Mouse (Mus musculus): Measurements from ENCODE around the gene Hnrnpa3.
"Not testable (repeated sequence)": the region's sequence is repeated elsewhere in the genome, so short reads cannot be mapped to it uniquely, and the experiment has no call there.

Gene Hnrnpa3

DNA sequence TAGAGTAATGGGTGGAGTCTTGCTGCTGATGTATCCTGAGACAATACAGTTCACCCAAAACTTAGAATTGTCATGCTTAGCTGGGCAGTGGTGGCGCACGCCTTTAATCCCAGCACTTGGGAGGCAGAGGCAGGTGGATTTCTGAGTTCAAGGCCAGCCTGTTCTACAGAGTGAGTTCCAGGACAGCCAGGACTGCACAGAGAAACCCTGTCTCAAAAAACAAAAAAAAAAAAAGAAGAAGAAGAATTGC, 22.1 kb upstream of the Hnrnpa3 start:
- DNase-seq (ENCODE audit: low spot score): not testable (repeated sequence)

DNA sequence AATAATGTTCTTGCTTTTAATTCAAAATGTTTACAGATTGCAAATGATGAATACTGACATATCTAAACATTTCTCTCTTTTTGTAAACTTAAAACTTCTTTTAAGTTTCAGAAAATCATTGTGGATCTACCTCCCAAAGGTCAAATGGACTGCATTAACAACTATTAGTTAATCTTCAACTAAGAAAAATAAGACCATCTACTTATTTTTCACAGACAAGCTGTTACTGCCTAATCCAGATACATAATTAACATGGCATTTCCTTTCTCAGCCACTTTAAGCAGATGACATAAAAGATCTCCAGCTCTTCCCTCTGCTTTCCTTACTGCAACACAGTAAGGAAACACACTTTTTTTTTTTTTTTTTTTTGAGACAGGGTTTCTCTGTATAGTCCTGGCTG, 21.7 kb upstream of the Hnrnpa3 start:
- DNase-seq (ENCODE audit: low spot score): no peak

DNA sequence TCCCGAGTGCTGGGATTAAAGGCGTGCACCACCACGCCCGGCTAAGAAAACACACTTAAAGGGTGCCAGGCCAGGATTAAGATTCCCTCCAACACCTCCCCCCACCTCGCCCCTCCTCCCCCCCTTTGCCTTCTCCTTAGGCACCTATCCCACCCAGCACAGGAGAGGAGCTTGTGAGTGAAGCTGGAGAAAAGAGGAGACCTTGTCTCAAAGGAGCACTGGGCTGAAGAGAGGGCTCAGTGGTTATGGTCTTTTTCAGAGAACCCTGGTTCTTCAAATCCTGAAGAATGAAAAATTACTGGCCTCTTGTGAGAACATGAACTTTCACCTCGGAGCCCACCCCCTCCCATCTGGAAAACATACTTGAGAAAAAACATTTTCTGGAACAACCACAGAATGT, 21.2 kb upstream of the Hnrnpa3 start:
- DNase-seq (ENCODE audit: low spot score): not testable (repeated sequence)

DNA sequence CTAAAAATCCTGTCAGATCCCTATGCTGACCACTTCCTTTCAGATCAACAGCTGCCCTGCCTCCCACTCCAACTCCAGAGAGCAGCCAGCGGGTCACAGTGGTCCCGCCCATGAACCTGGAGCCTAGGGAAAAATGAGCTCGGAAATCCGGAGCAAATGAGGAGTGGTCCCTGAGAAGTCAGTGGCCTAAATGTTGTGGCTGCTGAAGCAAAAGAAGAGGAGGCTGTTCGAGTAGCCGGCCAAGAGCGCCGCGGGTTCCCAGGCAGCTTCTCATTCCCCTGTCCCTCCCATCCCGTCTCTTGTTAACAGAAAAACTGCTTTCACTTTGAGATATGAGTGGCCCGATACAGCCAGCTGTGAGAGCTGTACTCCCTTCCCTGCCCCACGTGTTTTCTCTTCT, 19.5 kb upstream of the Hnrnpa3 start:
- not testable (repeated sequence) for DNase-seq (ENCODE audit: low spot score)

DNA sequence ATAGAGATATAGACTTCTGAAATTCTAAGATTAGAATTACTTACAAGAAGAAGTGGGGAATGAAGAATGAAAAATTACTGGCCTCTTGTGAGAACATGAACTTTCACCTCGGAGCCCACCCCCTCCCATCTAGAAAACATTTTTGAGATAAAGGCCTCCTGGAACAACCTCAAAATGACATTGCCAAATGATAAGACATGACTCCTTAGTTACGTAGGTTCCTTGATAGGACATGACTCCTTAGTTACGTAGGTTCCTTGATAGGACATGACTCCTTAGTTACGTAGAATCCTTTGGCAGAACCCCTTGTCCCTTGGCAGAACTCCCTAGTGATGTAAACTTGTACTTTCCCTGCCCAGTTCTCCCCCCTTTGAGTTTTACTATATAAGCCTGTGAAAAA, 16.7 kb upstream of the Hnrnpa3 start:
- DNase-seq (ENCODE audit: low spot score): not testable (repeated sequence)

DNA sequence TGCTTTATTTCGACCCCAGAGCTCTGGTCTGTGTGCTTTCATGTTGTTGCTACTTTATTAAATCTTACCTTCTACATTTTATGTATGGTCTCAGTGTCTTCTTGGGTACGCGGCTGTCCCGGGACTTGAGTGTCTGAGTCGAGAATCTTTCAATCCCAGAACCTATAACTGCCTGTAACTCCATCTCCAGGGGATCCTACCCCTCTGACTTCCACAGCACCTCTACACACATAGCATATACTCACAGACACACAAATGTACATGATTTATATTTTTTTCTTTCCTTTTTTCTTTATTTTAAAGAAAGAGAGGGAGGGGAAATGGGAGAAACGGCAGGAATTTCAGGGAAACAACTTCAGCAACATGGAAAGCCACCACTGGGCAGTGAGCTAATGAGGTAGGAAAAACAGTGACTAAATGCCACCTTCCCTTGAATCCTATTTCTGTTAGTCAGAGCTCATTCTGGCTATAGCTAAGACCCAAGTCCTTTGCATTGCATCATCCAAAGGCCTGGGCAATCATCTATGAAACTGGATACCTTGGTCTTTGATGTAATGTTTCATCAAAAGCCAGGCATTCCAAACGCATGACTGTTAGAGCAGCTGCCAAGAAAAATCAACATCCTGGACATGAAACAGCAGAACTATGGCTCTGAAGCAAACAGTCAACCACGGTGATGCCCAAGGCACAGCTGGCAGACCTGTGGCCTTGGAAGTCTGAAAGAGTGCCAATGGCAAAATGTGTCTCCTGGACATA, 16.1 kb upstream of the Hnrnpa3 start:
- DNase-seq (ENCODE audit: low spot score): no peak

DNA sequence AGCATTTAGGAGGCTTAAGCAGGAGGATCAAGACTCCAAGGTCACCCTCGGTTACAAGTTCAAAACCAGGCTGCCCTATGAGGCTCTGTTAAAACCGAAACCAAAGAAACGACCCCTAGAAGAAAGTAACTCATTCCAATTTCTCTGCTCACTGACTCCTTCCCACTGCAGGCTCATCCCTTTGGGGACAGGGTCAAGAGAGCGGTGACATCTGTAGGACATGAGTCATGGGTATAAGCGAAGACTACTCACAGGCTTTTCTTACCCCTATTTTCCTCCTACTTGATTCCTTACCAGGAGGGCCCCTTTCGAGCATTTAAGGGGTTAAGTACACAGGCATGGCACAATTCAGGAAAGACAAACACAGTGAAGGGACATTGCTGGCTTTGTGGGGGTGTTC, 15.1 kb upstream of the Hnrnpa3 start:
- no peak for DNase-seq (ENCODE audit: low spot score)

DNA sequence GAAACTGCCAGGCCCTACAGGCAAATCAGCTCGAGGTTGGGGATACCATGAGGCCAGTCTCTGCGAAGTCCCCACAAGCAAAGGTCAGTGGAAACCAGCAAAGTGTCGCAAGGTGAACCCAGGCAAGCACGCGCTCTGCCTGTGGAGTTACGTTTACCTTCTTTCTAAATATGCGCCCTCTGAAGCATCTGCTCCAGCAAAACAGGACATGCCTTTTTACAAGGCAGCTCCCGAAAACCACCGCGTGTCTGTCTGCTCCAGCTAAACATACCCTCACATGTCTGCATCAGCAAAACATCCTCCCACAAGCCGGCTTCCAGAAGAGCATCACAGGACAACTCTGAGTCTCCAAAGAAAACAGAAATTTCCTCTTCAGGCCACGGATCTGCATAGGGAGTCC, 13.8 kb upstream of the Hnrnpa3 start:
- DNase-seq (ENCODE audit: low spot score): no peak

DNA sequence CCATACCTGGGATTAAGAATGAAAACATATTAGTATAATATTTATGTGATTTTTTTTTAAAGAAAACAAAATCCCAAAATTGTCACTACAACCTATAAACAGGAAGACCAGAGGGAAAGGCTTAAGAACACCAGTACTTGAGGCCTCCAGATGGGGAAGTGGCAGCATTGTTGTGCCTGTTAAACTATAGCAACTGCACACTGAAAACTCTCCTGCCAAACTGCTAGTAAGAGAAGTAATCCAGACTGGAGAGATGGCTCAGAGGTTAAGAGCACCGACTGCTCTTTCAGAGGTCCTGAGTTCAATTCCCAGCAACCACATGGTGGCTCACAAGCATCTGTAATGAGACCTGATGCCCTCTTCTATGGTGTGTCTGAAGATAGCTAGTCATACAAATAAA, 8.6 kb upstream of the Hnrnpa3 start:
- no peak for DNase-seq (ENCODE audit: low spot score)

DNA sequence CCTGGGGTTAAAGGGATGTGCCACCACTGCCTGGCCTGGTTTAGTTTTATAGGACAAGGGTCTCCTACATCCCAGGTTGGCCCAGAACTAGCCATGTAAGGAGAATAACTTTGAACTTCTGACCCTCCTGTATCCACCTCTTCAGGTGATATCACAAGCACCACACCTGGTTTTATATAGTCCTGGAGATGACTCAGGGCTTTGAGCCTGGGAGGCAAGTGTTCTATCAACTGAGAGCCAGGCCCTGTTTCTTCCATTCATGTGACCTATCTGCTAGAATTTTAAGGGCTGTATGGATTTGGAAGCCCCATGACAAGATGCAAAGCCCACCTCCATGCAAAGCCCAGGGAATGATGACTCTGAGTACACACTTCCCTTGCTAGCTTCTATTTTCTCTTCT, 5.9 kb upstream of the Hnrnpa3 start:
- DNase-seq (ENCODE audit: low spot score): no peak

DNA sequence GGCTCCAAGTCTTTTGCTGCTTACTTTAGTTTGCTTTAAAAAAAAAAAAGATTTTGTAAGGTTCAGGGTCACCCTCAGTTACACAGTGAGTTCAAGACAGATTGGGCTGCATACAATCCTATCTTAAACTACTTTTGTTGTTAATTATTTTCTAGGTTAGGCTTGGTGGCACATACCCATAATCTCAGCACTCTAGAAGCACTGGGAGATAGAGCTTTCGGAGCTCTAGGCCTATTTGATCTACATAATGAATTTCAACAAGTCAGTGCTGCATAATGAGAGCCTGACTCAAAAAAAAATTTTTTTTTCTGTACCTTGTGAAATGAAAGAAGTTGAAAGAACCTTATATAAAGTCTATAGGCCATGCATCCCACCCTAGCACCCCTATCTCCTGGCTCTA, 4.4 kb upstream of the Hnrnpa3 start:
- no peak for DNase-seq (ENCODE audit: low spot score)

DNA sequence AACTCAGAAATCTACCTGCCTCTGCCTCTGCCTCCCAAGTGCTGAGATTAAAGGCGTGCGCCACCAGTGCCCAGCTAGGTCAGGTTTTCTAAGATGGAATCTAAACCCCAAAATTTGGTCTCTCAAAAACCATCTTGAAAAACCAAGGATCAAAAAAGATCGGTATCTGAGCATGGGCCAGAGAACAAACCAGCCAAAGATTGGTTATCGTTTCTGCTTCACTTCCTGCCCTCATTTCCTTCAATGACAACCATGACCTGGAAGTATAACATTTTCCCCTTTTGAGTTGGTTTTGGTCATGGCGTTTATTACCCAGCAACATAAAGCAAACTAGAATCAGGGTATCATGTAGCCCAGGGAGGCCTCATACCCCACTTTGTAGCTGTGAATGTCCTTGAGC, 2.1 kb upstream of the Hnrnpa3 start:
- no peak for DNase-seq (ENCODE audit: low spot score)

DNA sequence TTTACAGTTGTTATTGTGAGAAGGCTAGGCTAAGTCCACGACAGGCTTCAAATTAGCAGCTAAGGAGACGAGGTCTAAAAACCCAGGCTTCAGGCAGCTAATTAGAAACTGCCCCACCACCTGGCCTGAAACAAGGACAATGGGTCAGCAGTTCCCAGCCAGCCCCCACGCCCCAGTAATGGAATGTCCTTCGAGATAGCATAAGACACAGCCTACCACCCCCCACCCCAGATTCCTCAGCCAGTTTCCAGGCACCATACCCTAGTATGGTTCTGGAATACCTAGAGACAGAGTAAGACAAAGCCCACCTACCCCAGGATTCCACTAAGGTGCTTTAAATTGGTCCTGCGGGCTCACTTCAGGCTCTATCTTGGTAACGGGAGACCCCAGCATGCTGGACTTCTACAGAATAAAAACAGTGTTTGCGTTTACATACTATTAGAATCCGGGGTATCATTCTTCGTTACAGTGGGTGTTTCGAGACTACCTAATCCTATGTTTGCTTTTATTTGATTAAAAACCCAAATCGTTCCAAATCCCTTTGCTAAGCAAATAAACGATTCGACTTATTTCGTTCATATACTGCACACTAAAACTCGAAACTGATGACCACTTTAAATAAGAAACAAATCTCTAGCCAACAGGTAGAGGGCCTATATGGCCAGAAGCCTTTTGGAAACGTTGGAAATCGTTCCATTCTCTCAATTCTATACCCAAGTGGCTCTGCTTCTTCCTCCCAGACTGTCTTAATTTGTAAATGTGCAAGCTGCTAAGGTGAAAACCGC, 962 bp upstream of the Hnrnpa3 start:
- DNase-seq (ENCODE audit: low spot score): peak; percentile 78

DNA sequence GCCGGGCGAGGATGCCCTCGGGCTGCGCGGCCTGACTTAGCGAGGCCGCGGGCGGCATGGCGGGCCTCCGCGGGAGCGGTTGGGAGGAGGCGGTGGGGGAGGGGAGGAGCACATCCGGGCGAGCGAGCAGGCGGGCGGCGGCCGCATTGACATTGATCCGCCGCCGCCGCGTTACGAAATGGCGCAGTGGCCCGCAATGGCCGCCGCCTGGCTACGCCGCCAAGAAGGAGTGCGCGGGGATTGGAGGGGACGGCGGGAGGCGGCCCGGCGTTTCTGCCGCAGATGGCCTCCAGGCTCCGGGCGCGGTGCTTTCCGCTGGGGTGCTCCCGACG, 534 bp downstream of the Hnrnpa3 start:
- peak; percentile 85 for DNase-seq (ENCODE audit: low spot score)

DNA sequence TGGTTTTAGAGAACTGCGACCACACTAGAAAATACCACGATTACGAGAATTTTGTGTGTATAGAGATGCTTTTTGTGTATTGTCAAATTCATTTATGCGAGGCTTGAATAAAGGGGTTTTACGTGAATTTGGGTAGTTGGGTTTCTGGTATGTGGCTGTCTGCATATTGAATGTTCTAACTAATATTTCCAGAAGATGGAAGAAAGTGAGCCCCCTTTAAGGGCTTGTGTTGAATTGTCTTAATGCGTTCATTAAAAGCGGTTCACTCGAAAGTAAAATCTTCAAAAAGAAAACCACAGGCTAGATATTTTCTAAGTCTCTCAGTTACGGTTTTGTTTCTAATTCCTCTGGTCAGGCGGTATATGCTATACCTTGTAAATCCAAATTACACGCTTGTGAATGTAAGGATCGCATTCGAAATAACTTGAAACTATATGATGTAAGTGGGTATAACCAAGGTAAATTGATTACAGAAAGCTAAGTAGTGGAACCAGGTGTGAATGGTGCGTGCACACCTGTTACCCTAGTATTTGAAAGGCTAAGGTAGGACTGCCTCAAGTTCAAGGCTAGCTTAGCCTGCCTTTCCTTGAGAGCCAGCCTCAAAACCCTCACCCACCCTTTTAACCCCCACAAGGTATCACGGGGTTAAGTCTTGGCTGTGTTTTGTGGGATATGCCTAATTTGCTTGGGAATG, 1.3 kb downstream of the Hnrnpa3 start:
- no peak for DNase-seq (ENCODE audit: low spot score)

DNA sequence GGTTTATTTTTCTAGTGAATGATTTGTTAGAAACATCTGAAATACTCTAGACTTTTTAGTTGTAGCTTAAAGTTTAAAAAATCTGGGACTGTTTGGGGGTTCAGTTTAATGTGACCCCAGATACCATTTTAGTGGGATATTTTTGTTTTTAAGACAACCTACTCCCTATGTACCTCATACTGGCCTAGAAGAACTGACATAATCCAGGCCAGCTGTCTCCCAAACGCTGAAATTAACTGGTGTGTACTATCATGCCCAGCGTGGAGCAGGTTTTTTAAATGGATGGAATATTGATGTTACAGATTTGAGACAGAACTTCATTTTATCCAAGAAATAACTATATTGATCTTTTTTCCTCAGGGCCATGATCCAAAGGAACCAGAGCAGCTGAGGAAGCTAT, 2.0 kb downstream of the Hnrnpa3 start:
- no peak for DNase-seq (ENCODE audit: low spot score)

DNA sequence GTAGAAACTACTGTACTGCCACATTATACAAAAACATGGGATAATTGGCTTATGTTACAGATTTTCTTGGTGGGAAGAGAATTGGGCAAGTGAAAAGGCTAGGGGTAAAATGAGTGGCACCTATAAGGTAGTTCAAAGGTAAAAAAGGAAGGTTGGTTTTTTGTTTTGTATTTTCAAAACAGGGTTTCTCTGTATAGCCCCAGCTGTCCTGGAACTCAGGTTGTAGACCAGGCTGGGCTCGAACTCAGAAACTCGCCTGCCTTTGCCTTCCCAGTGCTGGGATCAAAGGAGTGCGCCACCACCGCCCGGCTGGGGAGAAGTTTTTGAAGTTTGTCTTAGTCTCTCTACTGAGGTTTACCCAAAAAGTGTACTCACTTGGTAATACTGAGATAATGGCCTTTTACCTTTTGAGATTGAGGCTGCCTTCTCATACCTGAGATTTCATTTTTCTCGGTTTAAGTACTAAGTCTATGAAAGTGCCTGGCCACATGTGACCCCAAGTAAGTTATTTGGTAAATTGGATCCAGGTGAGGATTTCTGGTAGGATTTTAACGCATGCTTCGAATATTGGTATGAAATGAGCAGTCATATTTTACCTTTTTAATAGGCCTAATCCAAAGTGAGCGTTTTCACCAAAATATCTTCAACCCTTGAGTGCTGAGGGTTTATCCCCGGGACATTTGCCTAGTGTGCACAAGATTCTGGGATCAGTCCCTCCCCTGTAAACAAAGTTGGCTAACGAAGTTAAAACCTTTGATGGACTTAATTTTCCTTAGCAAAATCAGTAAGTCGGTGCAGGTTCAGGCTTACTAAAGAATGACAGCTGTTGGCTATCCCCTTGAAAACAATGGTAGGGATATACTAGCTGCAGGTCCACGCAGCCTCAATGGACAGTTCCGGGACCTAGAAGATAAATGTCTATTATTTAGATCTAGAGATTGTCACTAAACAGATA, 10.7 kb downstream of the Hnrnpa3 start:
- DNase-seq (ENCODE audit: low spot score): peak; percentile 58

DNA sequence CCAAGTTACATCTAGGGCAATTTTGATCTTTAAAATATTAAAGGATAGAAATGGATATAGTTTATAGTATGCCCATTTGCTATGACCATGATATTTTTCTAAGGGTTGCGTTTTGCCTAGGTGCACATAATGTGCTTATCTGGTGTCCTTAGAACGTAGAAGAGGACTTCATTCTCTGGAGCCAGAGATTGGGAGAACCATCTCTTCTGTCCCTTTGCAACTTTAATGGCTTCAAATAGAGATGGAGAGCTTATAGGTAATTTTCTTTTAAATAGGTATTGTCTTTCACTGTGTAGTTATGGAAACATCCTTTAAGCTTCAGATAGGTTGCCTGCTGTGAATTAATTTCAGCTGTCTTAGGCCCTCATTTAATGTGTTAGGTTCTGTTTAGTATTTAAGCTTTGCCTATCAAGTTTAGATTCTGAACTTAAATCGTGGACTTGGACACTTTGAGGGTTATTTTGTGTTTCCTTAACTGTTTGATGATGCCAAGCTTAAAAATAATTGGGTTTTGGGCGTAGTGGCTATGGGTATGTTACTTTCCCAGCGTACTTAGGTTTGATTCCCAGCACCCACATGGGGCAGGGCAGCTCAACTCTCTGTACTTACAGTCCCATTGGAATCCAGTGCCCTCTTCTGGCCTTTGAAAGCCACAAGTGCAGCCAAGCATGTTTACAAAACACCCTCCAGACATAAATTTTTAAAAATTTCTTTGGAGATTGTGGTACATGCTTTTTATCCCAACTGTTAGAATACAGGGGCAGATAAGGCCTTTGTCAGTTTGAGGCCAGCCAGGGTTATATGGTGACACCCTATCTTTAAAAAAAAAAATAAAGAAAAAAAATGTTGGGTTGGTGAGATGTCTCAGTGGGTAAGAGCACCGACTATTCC, 11.6 kb downstream of the Hnrnpa3 start:
- DNase-seq (ENCODE audit: low spot score): no peak

DNA sequence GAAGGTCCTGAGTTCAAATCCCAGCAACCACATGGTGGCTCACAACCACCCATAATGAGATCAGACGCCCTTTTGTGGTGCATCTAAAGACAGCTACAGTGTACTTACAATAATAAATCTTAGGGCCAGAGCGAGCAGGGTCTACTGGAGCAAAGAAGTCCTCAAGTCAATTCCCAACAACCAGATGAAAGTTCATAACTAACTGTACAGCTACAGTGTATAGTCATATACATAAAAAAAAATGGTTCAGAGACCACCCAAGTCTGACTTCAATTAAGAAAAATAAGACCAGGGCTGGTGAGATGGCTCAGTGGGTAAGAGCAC, 12.2 kb downstream of the Hnrnpa3 start:
- DNase-seq (ENCODE audit: low spot score): no peak

DNA sequence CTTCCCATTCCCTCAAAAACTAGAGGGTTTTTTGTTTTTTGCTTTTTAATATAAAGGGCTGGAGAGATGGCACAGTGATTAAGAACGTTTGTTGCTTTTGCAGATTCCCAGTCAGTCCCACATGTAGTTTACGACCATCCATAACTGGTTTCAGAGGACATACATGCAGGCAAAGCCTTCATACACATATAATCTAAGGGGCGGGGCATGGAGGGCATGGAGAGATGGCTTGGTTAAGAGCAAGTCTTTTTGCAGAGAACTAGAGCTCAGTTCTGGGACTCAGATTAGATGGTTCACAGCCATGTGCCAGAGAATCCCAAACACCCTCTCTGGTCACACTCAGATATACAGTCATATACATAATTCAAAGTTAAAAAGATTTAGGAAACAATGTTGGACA, 13.5 kb downstream of the Hnrnpa3 start:
- no peak for DNase-seq (ENCODE audit: low spot score)

DNA sequence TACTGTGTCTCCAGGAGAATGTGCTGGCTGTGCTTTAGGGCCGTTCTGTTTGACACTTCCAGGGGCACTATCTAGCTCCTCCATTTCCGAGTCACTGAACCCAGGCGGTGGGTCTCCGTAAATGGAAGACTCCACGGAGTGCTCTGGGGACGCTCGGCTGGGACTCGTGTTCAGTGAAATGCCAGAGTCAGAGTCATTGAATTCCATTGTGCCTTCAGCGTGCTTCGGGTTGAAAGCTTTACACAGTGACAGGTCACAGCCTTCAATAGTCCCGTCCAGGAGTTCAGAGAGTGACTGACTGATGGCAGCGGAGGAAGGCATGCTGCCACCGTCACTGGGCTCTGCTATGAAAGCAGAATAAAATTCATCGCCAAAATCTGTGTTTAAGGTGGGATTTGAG, 17.5 kb downstream of the Hnrnpa3 start:
- DNase-seq (ENCODE audit: low spot score): no peak

DNA sequence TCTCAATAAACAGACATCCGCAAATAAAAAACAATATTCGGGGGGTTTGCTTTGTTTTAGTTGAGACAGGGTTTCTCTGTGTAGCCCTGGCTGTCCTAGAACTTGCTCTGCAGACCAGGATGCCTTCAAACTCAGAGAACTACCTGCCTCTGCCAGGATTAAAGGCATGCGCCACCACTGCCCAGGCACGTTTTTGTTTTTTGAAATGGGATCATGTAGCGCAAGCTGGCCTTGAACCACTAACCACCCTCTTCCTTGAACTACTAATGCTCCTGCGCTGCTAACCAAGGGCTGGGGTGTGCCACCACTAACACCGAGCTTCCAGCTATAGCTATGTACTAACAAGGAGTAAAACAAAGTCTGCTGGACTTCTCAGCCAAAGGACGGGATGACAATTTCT, 20.9 kb downstream of the Hnrnpa3 start:
- DNase-seq (ENCODE audit: low spot score): no peak

All from embryo, embryonic 10 days (tissue).